Mouse (Mus musculus) leukemia stem cell, adult 10-12 weeks (primary cell): ENCODE results near the gene Lars2. TPM values are rescaled to one million over a fixed set of nuclear protein-coding genes. Genes with fewer than 3 reads are reported as not detected.

Experiments used
- polyA plus RNA-seq: library from polyadenylated mRNA; stranded (reverse); fragments of >175 nt; gene quantifications from 2 replicates; pipeline ENCODE4 v1.2.3, GENCODE M21; 2012; ENCODE audit warnings: low replicate concordance

Lars2 gene
- 9.1 and 13.8 TPM in 2 replicates for polyA plus RNA-seq

GRCm38 (mm10) chr9:123366708-123367385 lies at the start of gene Lars2:
TSS of gene Lars2 (plus strand) at chr9:123366927.

GRCm38 (mm10) chr9:123478586-123479195 lies 112.0 kb downstream of the Lars2 start, which contains the start of gene Limd1:
TSS of gene Limd1 (plus strand) at chr9:123478706.

Other genes starting within 250 kb of the Lars2 start
- 0.80 and 1.5 TPM in 2 replicates for gene Clec3b, start 216.0 kb upstream of the Lars2 start, polyA plus RNA-seq
- not detected in 2 replicates for gene Cdcp1, start 150.9 kb upstream of the Lars2 start, polyA plus RNA-seq
- gene Tmem158, start 106.2 kb upstream of the Lars2 start, polyA plus RNA-seq = 21.1 and 30.8 TPM in 2 replicates
- gene Limd1, start 111.8 kb downstream of the Lars2 start, polyA plus RNA-seq = 13.7 and 24.0 TPM in 2 replicates
- gene Sacm1l, start 162.8 kb downstream of the Lars2 start, polyA plus RNA-seq = 1.7 and 2.9 TPM in 2 replicates